Mouse (Mus musculus) C2C12 (cell line): ENCODE measurements at regions not wholly inside any gene's neighbourhood (a gene's known extent, or its start where the extent isn't known, plus 50 kb on each side); places are given as distances from the start of the nearest gene placed in this dataset.

Experiments used
- H3K27me3 ChIP-seq: one replicate; pipeline ENCODE4 v1.6.1; 2011; ENCODE audit not compliant: control insufficient read depth, insufficient read depth, insufficient read length
- H3K36me3 ChIP-seq: one replicate; pipeline ENCODE4 v1.6.1; 2011; ENCODE audit not compliant: control insufficient read depth, insufficient read depth
- H3K4me3 ChIP-seq: one replicate; pipeline ENCODE4 v1.5.1; 2011; ENCODE audit warnings: mild to moderate bottlenecking, control low read depth; ENCODE audit not compliant: poor library complexity, insufficient read depth, severe bottlenecking
- H3K79me2 ChIP-seq: one replicate; pipeline ENCODE4 v1.6.1; 2011; ENCODE audit not compliant: control insufficient read depth, insufficient read depth
- H3K79me3 ChIP-seq: one replicate; pipeline ENCODE4 v1.6.1; 2011; ENCODE audit warnings: low read depth, control low read depth
- H3ac ChIP-seq: one replicate; pipeline ENCODE3; 2011; ENCODE audit warnings: low read depth; ENCODE audit not compliant: control insufficient read depth, insufficient read length
- CEBPB ChIP-seq: IDR thresholded peaks from one replicate; pipeline ENCODE4 v1.6.1; 2011; ENCODE audit warnings: low read depth, mild to moderate bottlenecking, control low read depth, moderate library complexity
- CTCF ChIP-seq: IDR thresholded peaks from one replicate; pipeline ENCODE4 v1.5.1; 2011; ENCODE audit not compliant: control insufficient read depth, insufficient read depth, insufficient read length
- FOSL1 ChIP-seq: IDR thresholded peaks from one replicate; pipeline ENCODE4 v1.8.0; 2011; ENCODE audit warnings: mild to moderate bottlenecking, low read length; ENCODE audit not compliant: poor library complexity, insufficient read depth, severe bottlenecking
- MAX ChIP-seq: IDR thresholded peaks from one replicate; pipeline ENCODE4 v1.6.1; 2011; ENCODE audit warnings: mild to moderate bottlenecking, control low read depth
- MYOD1 ChIP-seq: IDR thresholded peaks from one replicate; pipeline ENCODE4 v1.6.1; 2011; ENCODE audit warnings: low read depth; ENCODE audit not compliant: control insufficient read depth, insufficient read length
- MYOG ChIP-seq: IDR thresholded peaks from one replicate; pipeline ENCODE4 v1.6.1; 2011; ENCODE audit not compliant: control insufficient read depth, insufficient read length; ENCODE audit errors: extremely low read depth
- USF1 ChIP-seq: IDR thresholded peaks from one replicate; pipeline ENCODE4 v1.6.1; 2011; ENCODE audit warnings: low read depth, mild to moderate bottlenecking, control low read depth, moderate library complexity

- Histone ChIP-seq H3K36me3 (no peaks in the 10 kb centered on the region), H3K27me3 (no peaks in the 10 kb centered on the region), H3K4me3 (no peak overlapping the region), H3K79me3 (no peaks in the 10 kb centered on the region), H3K79me2 (no peaks in the 10 kb centered on the region), H3ac (no peak overlapping the region)
- TF ChIP-seq FOSL1 (no peak), CTCF (no peak), MAX (no peak), CEBPB (no peak), USF1 (no peak), MYOG (no peak), MYOD1 (no peak)
Measured at GRCm38 (mm10) chr1:185098195-185098974, 99.0 kb upstream of the Mark1 start.

GRCm38 (mm10) chr1:185096741-185097140 is 97.4 kb upstream of the Mark1 start:
- no peaks in the 10 kb centered on the region for H3K27me3 ChIP-seq
- H3K36me3 ChIP-seq, result no peaks in the 10 kb centered on the region
- no peaks in the 10 kb centered on the region for H3K79me3 ChIP-seq
- H3K4me3 ChIP-seq, result no peak overlapping the region
- TF ChIP-seq MYOD1 (no peak), CEBPB (no peak), FOSL1 (no peak)
- H3ac ChIP-seq, result no peak overlapping the region
- no peaks in the 10 kb centered on the region for H3K79me2 ChIP-seq

GRCm38 (mm10) chr1:185092757-185093156 is 93.4 kb upstream of the Mark1 start:
- H3K27me3 ChIP-seq, result no peaks in the 10 kb centered on the region
- no peaks in the 10 kb centered on the region for H3K79me2 ChIP-seq
- no peak overlapping the region for H3ac ChIP-seq
- no peaks in the 10 kb centered on the region for H3K36me3 ChIP-seq
- H3K4me3 ChIP-seq, result no peak overlapping the region
- no peak for TF ChIP-seq CEBPB
- TF ChIP-seq MAX, result no peak
- TF ChIP-seq MYOD1, result no peak
- TF ChIP-seq CTCF, result no peak
- no peak for TF ChIP-seq MYOG
- no peak for TF ChIP-seq FOSL1
- no peak for TF ChIP-seq USF1
- no peaks in the 10 kb centered on the region for H3K79me3 ChIP-seq

- TF ChIP-seq USF1, result no peak
- no peak for TF ChIP-seq FOSL1
- TF ChIP-seq MAX, result no peak
- no peak for TF ChIP-seq MYOD1
- no peak for TF ChIP-seq MYOG
- no peak for TF ChIP-seq CEBPB
- TF ChIP-seq CTCF, result no peak
- Histone ChIP-seq H3K27me3 (no peaks in the 10 kb centered on the region), H3ac (no peak overlapping the region), H3K79me3 (no peaks in the 10 kb centered on the region), H3K4me3 (no peak overlapping the region), H3K36me3 (no peaks in the 10 kb centered on the region), H3K79me2 (no peaks in the 10 kb centered on the region)
Measured at GRCm38 (mm10) chr1:185091816-185092558, 92.6 kb upstream of the Mark1 start.

DNA sequence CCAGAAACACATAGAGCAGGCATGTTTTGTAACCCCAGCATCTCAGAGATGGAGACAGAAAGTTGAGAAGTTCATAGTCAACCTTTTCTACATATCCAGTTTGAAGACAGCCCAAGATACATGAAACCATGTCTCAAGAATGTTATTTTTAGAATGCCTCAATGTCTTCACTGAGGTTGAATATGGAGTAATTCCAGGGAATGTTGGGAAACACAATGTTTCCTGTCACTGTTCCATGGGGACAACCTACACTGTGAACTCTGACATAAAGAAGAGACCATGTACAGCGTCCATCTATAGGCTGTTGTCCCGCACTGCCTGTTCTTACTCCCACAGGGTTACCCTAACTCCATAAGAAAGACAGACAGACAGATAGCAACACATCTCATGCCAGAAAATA is 89.8 kb upstream of the Mark1 start:
- TF ChIP-seq USF1 (no peak), FOSL1 (no peak)

More for the DNA sequence above, 89.8 kb upstream of the Mark1 start:
- Histone ChIP-seq H3ac (no peak overlapping the region), H3K79me3 (no peaks in the 10 kb centered on the region), H3K36me3 (no peaks in the 10 kb centered on the region), H3K79me2 (no peaks in the 10 kb centered on the region), H3K4me3 (no peak overlapping the region), H3K27me3 (no peaks in the 10 kb centered on the region)
